Mouse (Mus musculus) bone marrow, adult 2 months (tissue): ENCODE results near the gene Tgfbrap1. TPM values are rescaled to one million over a fixed set of nuclear protein-coding genes. Genes with fewer than 3 reads are reported as not detected.
A peak's percentile ranks its signal among the peaks of the same experiment; 100 is the strongest.

Experiments
- H3K27ac ChIP-seq: fragments of 200-500 bp; 2 replicates; pipeline ENCODE4 v1.5.1; 2012; ENCODE audit warnings: low read depth, mild to moderate bottlenecking, control low read depth, inconsistent platforms, low read length; ENCODE audit not compliant: control insufficient read depth, poor library complexity, insufficient read depth
- H3K4me1 ChIP-seq: fragments of 200-500 bp; 2 replicates; pipeline ENCODE4 v1.6.1; 2011; ENCODE audit warnings: low read length; ENCODE audit not compliant: control insufficient read depth, insufficient read depth
- H3K4me3 ChIP-seq: fragments of 200-500 bp; replicated peaks from 2 replicates; pipeline ENCODE3; 2011; ENCODE audit warnings: mild to moderate bottlenecking, low read depth, low read length, control low read depth; ENCODE audit not compliant: control insufficient read depth
- CTCF ChIP-seq: fragments of 200-500 bp; IDR thresholded peaks from 2 replicates; pipeline ENCODE4 v1.5.1; 2011; ENCODE audit warnings: low read length, control low read depth; ENCODE audit not compliant: control insufficient read depth, insufficient read depth
- POLR2A ChIP-seq: fragments of 200-500 bp; IDR thresholded peaks from 2 replicates; pipeline ENCODE4 v1.6.1; 2011; ENCODE audit warnings: low read depth, mild to moderate bottlenecking, control low read depth, low read length, borderline replicate concordance; ENCODE audit not compliant: control insufficient read depth
- WGBS: fragments of 180-500 bp; shearing (Covaris S2); methylation state at CpG from one replicate; pipeline ENCODE4 v1.1.7; 2018; 5-methylcytosine and 5-hydroxymethylcytosine counted together
- polyA plus RNA-seq: library from polyadenylated mRNA; stranded (reverse); fragments of >200 nt; gene quantifications from 2 replicates; pipeline ENCODE4 v1.2.4, GENCODE M21; 2011; ENCODE audit warnings: low replicate concordance; ENCODE audit not compliant: missing spikeins, insufficient read depth, insufficient read length

Gene Tgfbrap1
- polyA plus RNA-seq: 6.1 and 11.2 TPM in 2 replicates

GRCm38 (mm10) chr1:43098031-43098984 is at the start of gene Tgfbrap1, which contains the start of gene AI597479:
Gene Tgfbrap1, minus strand, starts transcription at chr1:43098637.
Gene AI597479, plus strand, starts transcription at chr1:43098710.
- under 1% methylated on average over 57 of the region's 57 CpGs for WGBS
- Histone ChIP-seq H3K4me1 (no peaks in the 10 kb centered on the region), H3K27ac (peak within 1 kb of the TSS; percentile 93), H3K4me3 (peak within 1 kb of the TSS; percentile 85)
- no peak for TF ChIP-seq CTCF
- TF ChIP-seq POLR2A: peak; percentile 75; the same call in 1 of the 2 replicates

GRCm38 (mm10) chr1:43147474-43147873 is 49.0 kb upstream of the Tgfbrap1 start:
- 68% methylated on average over 2 of the region's 2 CpGs for WGBS
- Histone ChIP-seq H3K4me3 (no peak overlapping the region), H3K4me1 (no peaks in the 10 kb centered on the region; the same call in 1 of the 2 replicates), H3K27ac (no peak overlapping the region)
- no peak for TF ChIP-seq CTCF
- no peak for TF ChIP-seq POLR2A

GRCm38 (mm10) chr1:43145388-43145787 is 47.0 kb upstream of the Tgfbrap1 start:
- Histone ChIP-seq H3K4me3 (no peak overlapping the region), H3K27ac (no peak overlapping the region), H3K4me1 (no peaks in the 10 kb centered on the region; the same call in 1 of the 2 replicates)
- 59% methylated on average over 6 of the region's 6 CpGs for WGBS
- TF ChIP-seq POLR2A (no peak), CTCF (no peak)

GRCm38 (mm10) chr1:43144338-43144906 is 46.0 kb upstream of the Tgfbrap1 start:
- WGBS: 74% methylated on average over 8 of the region's 8 CpGs
- Histone ChIP-seq H3K27ac (no peak overlapping the region), H3K4me3 (no peak overlapping the region), H3K4me1 (no peaks in the 10 kb centered on the region; the same call in 1 of the 2 replicates)
- TF ChIP-seq POLR2A (no peak), CTCF (no peak)

- WGBS: 75% methylated on average over 4 of the region's 4 CpGs
- no peak overlapping the region for H3K27ac ChIP-seq
- no peak for TF ChIP-seq CTCF
- TF ChIP-seq POLR2A: no peak
- no peak overlapping the region for H3K4me3 ChIP-seq
- H3K4me1 ChIP-seq: no peaks in the 10 kb centered on the region; the same call in 1 of the 2 replicates
Measured at GRCm38 (mm10) chr1:43143791-43144190, 45.4 kb upstream of the Tgfbrap1 start.

GRCm38 (mm10) chr1:43143284-43143683 is 44.8 kb upstream of the Tgfbrap1 start:
- Histone ChIP-seq H3K4me1 (no peaks in the 10 kb centered on the region; the same call in 1 of the 2 replicates), H3K4me3 (no peak overlapping the region), H3K27ac (no peak overlapping the region)
- TF ChIP-seq CTCF (peak; percentile 27; the same call in 1 of the 2 replicates), POLR2A (no peak)
- WGBS: 75% methylated on average over 4 of the region's 4 CpGs

GRCm38 (mm10) chr1:43142849-43143248 is 44.4 kb upstream of the Tgfbrap1 start:
- 84% methylated on average over 6 of the region's 6 CpGs for WGBS
- Histone ChIP-seq H3K27ac (no peak overlapping the region), H3K4me3 (no peak overlapping the region), H3K4me1 (no peaks in the 10 kb centered on the region; the same call in 1 of the 2 replicates)
- TF ChIP-seq CTCF (no peak), POLR2A (no peak)

- WGBS: 83% methylated on average over 11 of the region's 11 CpGs
- Histone ChIP-seq H3K4me1 (no peaks in the 10 kb centered on the region), H3K27ac (no peak overlapping the region), H3K4me3 (no peak overlapping the region)
- TF ChIP-seq CTCF (no peak), POLR2A (no peak)
Measured at GRCm38 (mm10) chr1:43141555-43141961, 43.1 kb upstream of the Tgfbrap1 start.
